Mouse (Mus musculus) cerebellum, adult (tissue): Measurements from ENCODE around the gene Ifnar1.
"Not testable (repeated sequence)": the region's sequence is repeated elsewhere in the genome, so short reads cannot be mapped to it uniquely, and the experiment has no call there.

Source experiments
- ATAC-seq: cut with Nextera tagmentation; 2 replicates; pipeline ENCODE4 v1.9.2; 2017; ENCODE audit warnings: mild to moderate bottlenecking, moderate library complexity, mixed read lengths; ENCODE audit not compliant: insufficient number of reproducible peaks, low FRiP score, low TSS enrichment

Gene Ifnar1

GRCm38 (mm10) chr16:91484808-91485700, at the start of gene Ifnar1:
Gene Ifnar1, plus strand, starts transcription at chr16:91485238.
- peak; percentile 99 for ATAC-seq

DNA sequence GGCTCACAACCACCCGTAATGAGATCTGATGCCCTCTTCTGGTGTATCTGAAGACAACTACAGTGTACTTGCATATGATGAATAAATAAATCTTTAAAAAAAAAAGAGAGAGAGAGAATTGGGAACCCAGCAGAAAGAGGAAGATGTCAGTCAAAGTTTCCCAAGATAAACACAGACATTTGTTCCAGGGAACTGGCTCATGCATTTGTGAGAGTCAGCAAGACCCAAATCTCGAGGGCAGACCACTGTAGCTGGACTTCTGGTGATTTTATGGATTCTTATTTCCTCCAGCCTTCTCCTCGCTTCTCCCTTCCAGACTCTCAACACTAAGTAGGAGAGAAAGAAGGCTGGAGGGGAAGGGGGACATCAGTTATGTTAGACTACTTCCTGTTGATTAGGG, 47.0 kb upstream of the Ifnar1 start:
- no peak for ATAC-seq

DNA sequence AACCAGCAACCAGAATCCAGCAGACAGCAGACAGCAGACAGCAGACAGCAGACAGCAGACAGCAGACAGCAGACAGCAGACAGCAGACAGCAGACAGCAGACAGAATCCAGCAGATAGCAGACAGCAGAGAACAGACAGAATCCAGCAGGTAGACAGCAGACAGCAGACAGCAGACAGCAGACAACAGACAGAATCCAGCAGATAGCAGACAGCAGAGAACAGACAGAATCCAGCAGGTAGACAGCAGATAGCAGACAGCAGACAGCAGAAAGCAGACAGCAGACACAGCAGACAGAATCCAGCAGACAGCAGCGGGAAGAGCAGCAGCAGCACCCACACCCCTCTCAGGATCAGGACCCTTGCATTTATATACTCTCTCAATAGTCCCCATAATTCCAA, 46.4 kb upstream of the Ifnar1 start:
- ATAC-seq, result not testable (repeated sequence)

- no peak for ATAC-seq
These were observed 43.7 kb upstream of the Ifnar1 start for GRCm38 (mm10) chr16:91441366-91441765.

- ATAC-seq, result no peak
These were observed 43.2 kb upstream of the Ifnar1 start for GRCm38 (mm10) chr16:91441811-91442240.

- no peak for ATAC-seq
These were observed 42.6 kb upstream of the Ifnar1 start for GRCm38 (mm10) chr16:91442446-91442845.

DNA sequence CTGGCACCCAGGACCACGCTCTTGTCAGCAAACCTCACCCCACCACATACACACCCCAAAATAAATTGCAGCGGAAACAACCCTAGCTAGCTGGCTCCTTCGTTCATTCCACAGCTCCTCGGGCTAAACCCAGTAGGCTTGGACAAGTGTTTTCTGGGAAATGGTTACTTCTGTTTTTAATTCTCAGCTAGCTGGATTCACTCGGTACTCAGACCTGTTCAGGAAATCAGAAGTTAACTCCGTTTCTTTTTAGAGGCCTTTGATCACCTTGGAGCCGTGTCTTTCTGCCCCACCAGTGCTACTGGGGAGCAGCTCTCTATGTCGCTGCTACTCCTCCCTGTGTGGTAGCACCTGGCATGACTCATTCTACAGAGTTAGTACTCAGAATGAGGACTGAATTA, 41.8 kb upstream of the Ifnar1 start:
- no peak for ATAC-seq

GRCm38 (mm10) chr16:91444847-91445246, 40.2 kb upstream of the Ifnar1 start:
- ATAC-seq, result no peak

GRCm38 (mm10) chr16:91445566-91445965, 39.5 kb upstream of the Ifnar1 start:
- no peak for ATAC-seq

GRCm38 (mm10) chr16:91446778-91447511, 38.1 kb upstream of the Ifnar1 start:
- no peak for ATAC-seq

- no peak for ATAC-seq
These were observed 37.5 kb upstream of the Ifnar1 start for GRCm38 (mm10) chr16:91447512-91447900.

- no peak for ATAC-seq
These were observed 37.0 kb upstream of the Ifnar1 start for GRCm38 (mm10) chr16:91448088-91448487.

- ATAC-seq, result no peak
These were observed 36.1 kb upstream of the Ifnar1 start for GRCm38 (mm10) chr16:91448895-91449294.

DNA sequence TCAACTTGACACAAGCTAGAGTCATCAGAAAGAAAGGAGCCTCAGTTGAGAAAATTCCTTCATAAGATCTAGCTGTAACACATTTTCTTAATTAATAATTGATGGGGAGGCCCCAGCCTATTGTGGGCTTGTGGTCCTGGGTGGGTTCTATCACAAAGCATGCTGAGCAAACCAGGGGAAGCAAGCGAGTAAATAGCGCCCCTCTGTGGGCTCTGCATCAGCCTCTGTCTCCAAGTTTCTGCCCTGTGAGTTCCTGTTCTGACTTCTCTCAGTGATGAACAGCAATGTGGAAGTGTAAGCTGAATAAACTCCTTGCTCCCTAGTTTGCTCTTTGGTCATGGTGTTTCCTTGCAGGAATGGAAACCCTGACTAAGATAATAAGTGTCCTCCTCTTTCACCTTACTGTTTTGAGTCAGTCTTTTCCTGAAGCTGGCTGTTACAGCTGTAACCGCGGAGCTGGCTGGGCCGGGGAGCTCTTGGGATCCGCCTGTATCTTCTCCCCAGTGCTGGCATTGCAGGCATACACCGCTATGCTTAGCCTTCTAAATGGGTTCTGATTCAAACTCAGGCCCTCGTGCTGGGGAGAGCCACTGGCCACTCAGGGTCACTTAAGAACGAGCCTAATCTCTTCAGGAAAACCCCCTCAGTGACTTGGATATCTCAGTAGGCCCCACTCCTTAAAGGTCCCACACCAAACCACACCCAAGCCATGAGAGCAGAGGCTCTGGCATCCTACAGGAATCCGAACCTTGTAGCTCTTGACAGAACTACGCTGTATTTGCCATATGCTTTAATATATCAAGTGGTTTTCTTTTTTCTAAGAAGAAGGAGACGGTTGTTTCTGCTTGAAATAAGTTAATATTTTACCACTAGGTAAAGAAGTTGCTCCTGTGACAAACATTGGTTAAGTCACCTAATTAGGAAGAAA, 34.6 kb upstream of the Ifnar1 start:
- ATAC-seq, result no peak

DNA sequence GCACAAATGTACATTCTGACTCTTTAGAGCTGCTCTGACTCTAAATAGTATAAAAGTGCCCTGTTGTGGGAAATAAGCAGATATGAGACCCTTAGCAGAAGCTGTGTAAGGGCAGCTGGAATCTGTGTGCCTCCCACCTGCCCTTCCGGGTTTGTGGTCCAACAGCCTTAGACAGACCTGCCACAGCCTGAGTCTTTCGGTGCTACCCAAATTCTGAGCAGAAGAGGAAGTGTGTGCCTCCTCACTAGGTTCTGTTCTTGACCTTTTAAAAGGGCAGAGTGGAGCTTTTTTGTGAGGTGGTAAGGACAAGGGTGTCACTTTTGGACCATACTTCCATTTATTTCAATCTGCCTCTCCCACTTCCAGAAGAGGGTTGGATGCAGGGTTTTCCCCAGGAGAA, 33.1 kb upstream of the Ifnar1 start:
- ATAC-seq, result no peak

DNA sequence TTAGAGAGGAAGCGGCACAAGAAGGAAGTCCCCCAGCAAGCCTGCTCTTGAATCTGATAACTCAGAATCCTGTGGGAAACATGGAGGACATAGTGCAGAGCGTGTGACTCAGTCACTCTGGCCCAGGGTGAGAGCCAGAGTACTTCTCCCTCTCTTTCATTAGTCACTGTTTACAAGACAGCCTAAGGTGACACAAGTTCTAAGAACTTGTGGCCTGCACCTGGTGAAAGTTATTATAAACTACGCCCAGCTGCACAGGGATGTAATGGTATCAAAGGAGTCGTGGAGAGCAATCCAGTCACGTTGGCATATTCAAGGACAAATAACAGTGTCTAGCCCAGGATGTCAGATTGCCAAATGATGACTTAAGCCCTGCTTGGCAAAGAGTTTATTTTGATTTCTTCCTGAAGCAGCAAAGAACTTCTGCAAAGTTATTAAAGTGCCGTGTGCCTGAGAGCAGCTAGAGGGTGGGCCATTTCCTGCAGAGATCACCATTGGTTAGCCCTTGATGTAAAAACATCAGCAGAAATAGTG, 32.6 kb upstream of the Ifnar1 start:
- ATAC-seq, result no peak

GRCm38 (mm10) chr16:91455868-91456267, 29.2 kb upstream of the Ifnar1 start:
- no peak for ATAC-seq

- no peak for ATAC-seq
These were observed 26.7 kb upstream of the Ifnar1 start for GRCm38 (mm10) chr16:91458301-91458746.

DNA sequence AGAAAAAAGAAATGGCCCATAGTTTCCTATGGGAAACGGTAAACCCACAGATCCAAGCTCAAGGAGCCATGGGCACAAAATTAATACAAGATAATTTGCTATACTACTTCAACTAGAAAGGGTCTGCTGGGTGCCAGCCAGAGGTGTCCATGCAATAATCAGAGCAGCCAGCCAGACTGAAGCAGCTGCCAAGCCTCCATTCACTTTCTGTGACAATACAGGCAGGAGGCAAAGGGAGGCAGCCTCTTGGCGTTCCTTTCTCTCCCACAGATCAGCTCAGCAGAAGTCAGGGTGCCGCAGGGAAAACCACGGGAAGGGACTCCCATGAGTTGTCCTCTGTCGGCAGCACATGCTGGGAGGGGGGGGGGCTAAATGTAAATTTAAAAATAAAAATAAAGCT, 26.1 kb upstream of the Ifnar1 start:
- no peak for ATAC-seq

DNA sequence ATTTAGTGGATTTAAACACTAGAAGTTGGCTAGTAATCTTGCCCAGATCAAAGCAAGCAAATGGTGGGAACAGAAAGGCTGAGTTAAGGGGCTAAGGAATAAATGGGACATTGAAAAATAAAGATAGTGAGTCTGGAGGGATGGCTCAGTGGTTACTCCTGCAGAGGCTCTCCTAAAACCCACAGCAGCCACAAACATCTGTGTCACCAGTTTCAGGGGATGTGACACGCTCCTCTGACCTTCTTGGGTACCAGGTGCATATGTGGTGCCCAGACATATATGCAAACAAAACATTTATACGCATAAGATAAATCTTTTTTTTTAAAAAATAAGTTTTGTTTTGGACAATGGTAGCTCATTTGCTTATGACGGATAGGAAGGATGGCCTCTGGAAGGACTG, 25.6 kb upstream of the Ifnar1 start:
- ATAC-seq, result no peak
